Comparison of ENCODE assay signal across 23 mouse cellular contexts in genomic region chr3:27968671-27969070, GRCm38 (mm10). TPM values are rescaled to one million over a fixed set of nuclear protein-coding genes. Genes with fewer than 3 reads are reported as not detected.
DNase-seq lines count a peak whose midpoint lies in the region; ATAC-seq and TF ChIP-seq lines count a peak whose summit lies in the region.
"Had no signal": no experiment of that assay in that cellular context is flagged by ENCODE, and none has a peak within 500 bp of the region (broad histone marks: within the 10 kb centered on the region; RNA-seq: fewer than 3 reads in every experiment).

No protein-coding gene starts in this region.

- 79% methylated on average over 8 of the region's 8 CpGs for WGBS in heart, adult 2 months
- WGBS in midbrain, embryonic 11.5 days = 86% methylated on average over 8 of the region's 8 CpGs
- WGBS in midbrain, embryonic 13.5 days = 93% methylated on average over 8 of the region's 8 CpGs
- 85% methylated on average over 8 of the region's 8 CpGs for WGBS in forebrain, embryonic 14.5 days

- no peak for TF ChIP-seq EP300 in heart, adult 2 months (IDR thresholded peaks at IDR 0.05; ENCODE audit: insufficient read depth, low read depth, low read length)

- H3K27me3 ChIP-seq in heart, adult 2 months (ENCODE audit: control insufficient read depth, insufficient read depth, low read length) = no peaks in the 10 kb centered on the region
- no peaks in the 10 kb centered on the region for H3K27me3 ChIP-seq in midbrain, embryonic 11.5 days (ENCODE audit: control insufficient read depth, insufficient read depth, low read length)
- H3K27me3 ChIP-seq in midbrain, embryonic 13.5 days = no peaks in the 10 kb centered on the region
- no peaks in the 10 kb centered on the region for H3K27me3 ChIP-seq in forebrain, embryonic 14.5 days (replicated peaks; ENCODE audit: control insufficient read depth, insufficient read depth, low read length)
- H3K27me3 ChIP-seq: hindbrain, embryonic 13.5 days; limb, embryonic 15.5 days; Patski had no signal

- no peak overlapping the region for H3K9ac ChIP-seq in heart, adult 2 months (ENCODE audit: low read depth, low read length)
- H3K9ac ChIP-seq in midbrain, embryonic 11.5 days (ENCODE audit: low read length) = no peak overlapping the region
- H3K9ac ChIP-seq in midbrain, embryonic 13.5 days (replicated peaks) = no peak overlapping the region
- no peak overlapping the region for H3K9ac ChIP-seq in forebrain, embryonic 14.5 days (ENCODE audit: low read length)
- H3K9ac ChIP-seq: hindbrain, embryonic 13.5 days; limb, embryonic 15.5 days; liver, postnatal 0 days had no signal

- H3K27ac ChIP-seq in heart, adult 2 months = no peak overlapping the region
- H3K27ac ChIP-seq in midbrain, embryonic 11.5 days (ENCODE audit: low read depth, low read length) = no peak overlapping the region
- H3K27ac ChIP-seq in midbrain, embryonic 13.5 days = no peak overlapping the region
- H3K27ac ChIP-seq in forebrain, embryonic 14.5 days (ENCODE audit: low read depth, low read length) = no peak overlapping the region
- H3K27ac ChIP-seq: forebrain, embryonic 10.5 days; hindbrain, embryonic 13.5 days; limb, embryonic 15.5 days had no signal

- no peaks in the 10 kb centered on the region for H3K36me3 ChIP-seq in heart, adult 2 months (ENCODE audit: control insufficient read depth, insufficient read depth, low read length)
- no peaks in the 10 kb centered on the region for H3K36me3 ChIP-seq in midbrain, embryonic 11.5 days (ENCODE audit: control insufficient read depth, insufficient read depth, low read length)
- no peaks in the 10 kb centered on the region for H3K36me3 ChIP-seq in midbrain, embryonic 13.5 days
- H3K36me3 ChIP-seq in forebrain, embryonic 14.5 days (ENCODE audit: control insufficient read depth, insufficient read depth, low read length) = no peaks in the 10 kb centered on the region
- H3K36me3 ChIP-seq: forebrain, embryonic 10.5 days; hindbrain, embryonic 13.5 days; limb, embryonic 15.5 days had no signal

- no peak for ATAC-seq in midbrain, embryonic 11.5 days (ENCODE audit: low FRiP score)
- no peak for ATAC-seq in midbrain, embryonic 13.5 days
- no peak for ATAC-seq in forebrain, embryonic 14.5 days
- ATAC-seq: CD4-positive, CD25-positive, alpha-beta regulatory T cell, adult 4 months; inflammation-experienced regulatory T-cells, adult 6 months; liver, postnatal 0 days; Patski had no signal

- intact Hi-C loops in heart, adult 2 months (cut with DNase I) = no loop called here
- intact Hi-C loops in left cerebral cortex, postnatal 25 days (cut with DNase I) = no loop called here

- no peak for TF ChIP-seq POLR2A in heart, adult 2 months (IDR thresholded peaks at IDR 0.05; ENCODE audit: insufficient read depth, low read depth, low read length)

- H3K79me2 ChIP-seq in heart, adult 2 months (replicated peaks; ENCODE audit: control insufficient read depth, insufficient read depth, low read length) = 0 out of 2 replicates have a peak, but pooled peaks cover 2% of the 10 kb centered on the region

- H3K4me3 ChIP-seq in heart, adult 2 months = no peak overlapping the region
- no peak overlapping the region for H3K4me3 ChIP-seq in midbrain, embryonic 11.5 days (ENCODE audit: low read depth, low read length)
- H3K4me3 ChIP-seq in midbrain, embryonic 13.5 days (replicated peaks) = no peak overlapping the region
- H3K4me3 ChIP-seq in forebrain, embryonic 14.5 days (ENCODE audit: low read depth, low read length) = no peak overlapping the region
- H3K4me3 ChIP-seq: forebrain, embryonic 10.5 days; hindbrain, embryonic 13.5 days; limb, embryonic 15.5 days had no signal

- no peaks in the 10 kb centered on the region for H3K9me3 ChIP-seq in midbrain, embryonic 11.5 days (ENCODE audit: control insufficient read depth, low read length)
- no peaks in the 10 kb centered on the region for H3K9me3 ChIP-seq in midbrain, embryonic 13.5 days
- H3K9me3 ChIP-seq in forebrain, embryonic 14.5 days (replicated peaks; ENCODE audit: control insufficient read depth, low read length) = no peaks in the 10 kb centered on the region
- H3K9me3 ChIP-seq: forebrain, embryonic 10.5 days; hindbrain, embryonic 13.5 days; limb, embryonic 15.5 days had no signal

- DNase-seq in heart, adult 11 months = peak; percentile 88
- DNase-seq in heart, adult 2 months = no peak
- peak; percentile 19 for DNase-seq in midbrain, embryonic 11.5 days (ENCODE audit: low spot score, missing footprints)
- DNase-seq in left cerebral cortex, postnatal 25 days (ENCODE audit: low spot score in 2 of 2) = peak; percentile 60 to 82
- DNase-seq in telencephalon, adult 2 months (ENCODE audit: low read depth, low spot score) = peak; percentile 58
- no peak for DNase-seq in cerebellum, postnatal 10 days
- no peak for DNase-seq in forebrain, embryonic 14.5 days (ENCODE audit: low spot score)
- DNase-seq: adrenal gland, adult 8-10 months; cerebellum, adult 9-11 months; gastrocnemius, postnatal 36 days; heart, postnatal 10 days; kidney, adult 9 months; kidney, postnatal 36 days; liver, postnatal 0 days; lung, postnatal 14 days had no signal

- no peak for TF ChIP-seq CTCF in heart, adult 2 months (IDR thresholded peaks at IDR 0.05)

- H3K4me2 ChIP-seq in midbrain, embryonic 11.5 days = no peak overlapping the region
- H3K4me2 ChIP-seq in midbrain, embryonic 13.5 days (replicated peaks) = no peak overlapping the region
- no peak overlapping the region for H3K4me2 ChIP-seq in forebrain, embryonic 14.5 days (ENCODE audit: low read length)
- H3K4me2 ChIP-seq: heart, embryonic 11.5 days; hindbrain, embryonic 13.5 days; limb, embryonic 15.5 days had no signal

- H3K4me1 ChIP-seq in heart, adult 2 months (ENCODE audit: control insufficient read depth, insufficient read depth, low read length) = no peaks in the 10 kb centered on the region
- H3K4me1 ChIP-seq in midbrain, embryonic 11.5 days (ENCODE audit: control insufficient read depth, insufficient read depth, low read length) = peaks cover 7% of the 10 kb centered on the region
- H3K4me1 ChIP-seq in midbrain, embryonic 13.5 days (replicated peaks) = peaks cover 7% of the 10 kb centered on the region
- H3K4me1 ChIP-seq in forebrain, embryonic 14.5 days (ENCODE audit: control insufficient read depth, insufficient read depth, low read length) = no peaks in the 10 kb centered on the region

RNA-seq across cellular contexts. Expression of gene Pld1, which starts 30.2 kb away (rescaled TPM):
- 10 to 100 TPM; 11.4 to 11.8 TPM for total RNA-seq in heart, adult 2 months (2021)
- polyA plus RNA-seq in heart, adult 2 months (2012; rRNA removed) = 4.0 and 6.0 TPM in 2 replicates
- 4.5 and 5.2 TPM in 2 replicates for polyA plus RNA-seq in midbrain, embryonic 11.5 days (2014; fragmentation: Nextera tagmentation; extraction: Ambion mirVana)
- 3.4 and 3.5 TPM in 2 replicates for polyA plus RNA-seq in midbrain, embryonic 13.5 days (2015; fragmentation: Nextera tagmentation; extraction: Ambion mirVana)
- 1 to 10 TPM; 8.1 to 9.8 TPM for total RNA-seq in left cerebral cortex, postnatal 25 days (2021)
- polyA plus RNA-seq in forebrain, embryonic 14.5 days (2014; fragmentation: Nextera tagmentation; extraction: Ambion mirVana) = 2.0 and 2.5 TPM in 2 replicates

Comparison
In these comparisons a context has a peak if more than half of its experiments do, and no peak if none do; other contexts are left out.
1. DNase-seq: peak in heart, adult 11 months (single experiment), midbrain, embryonic 11.5 days (single experiment), left cerebral cortex, postnatal 25 days (2 of 2) and telencephalon, adult 2 months (single experiment); none in heart, adult 2 months (0 of 2), cerebellum, postnatal 10 days (0 of 2) and forebrain, embryonic 14.5 days (single experiment).